Mouse (Mus musculus) embryonic facial prominence, embryonic 14.5 days (tissue): ENCODE results near the gene Unc13a. TPM values are rescaled to one million over a fixed set of nuclear protein-coding genes. Genes with fewer than 3 reads are reported as not detected.
A peak's percentile ranks its signal among the peaks of the same experiment; 100 is the strongest.

Experiments used
- ATAC-seq: fragments of 200-750 bp; cut with Nextera tagmentation; 2 replicates; pipeline ENCODE4 v1.8.0; 2017; ENCODE audit warnings: low read depth, moderate number of reproducible peaks, moderate TSS enrichment
- DNase-seq: peaks from one replicate; pipeline ENCODE4 v3.0.0-alpha.2; 2015; ENCODE audit warnings: low spot score
- H3K27ac ChIP-seq: fragments of 300-500 bp; sonication (generic); replicated peaks from 2 replicates; pipeline ENCODE4 v1.5.1; 2014; ENCODE audit warnings: low read depth, mild to moderate bottlenecking, low read length, moderate library complexity
- H3K27me3 ChIP-seq: fragments of 300-500 bp; sonication (generic); replicated peaks from 2 replicates; pipeline ENCODE4 v1.6.1; 2014; ENCODE audit warnings: low read length; ENCODE audit not compliant: control insufficient read depth, insufficient read depth
- H3K36me3 ChIP-seq: fragments of 300-500 bp; sonication (generic); 2 replicates; pipeline ENCODE4 v1.6.1; 2014; ENCODE audit warnings: low read length, mixed read lengths; ENCODE audit not compliant: control insufficient read depth, insufficient read depth
- H3K4me1 ChIP-seq: fragments of 300-500 bp; sonication (generic); 2 replicates; pipeline ENCODE4 v1.6.1; 2014; ENCODE audit warnings: antibody characterized with exemption, low read length; ENCODE audit not compliant: control insufficient read depth, insufficient read depth
- H3K4me2 ChIP-seq: fragments of 300-500 bp; sonication (generic); 2 replicates; pipeline ENCODE4 v1.6.1; 2014; ENCODE audit warnings: low read depth, mild to moderate bottlenecking, low read length, moderate library complexity, mixed read lengths
- H3K4me3 ChIP-seq: fragments of 300-500 bp; sonication (generic); 2 replicates; pipeline ENCODE4 v1.5.1; 2014; ENCODE audit warnings: low read depth, mild to moderate bottlenecking, low read length
- H3K9ac ChIP-seq: fragments of 300-500 bp; sonication (generic); 2 replicates; pipeline ENCODE4 v1.6.1; 2014; ENCODE audit warnings: low read depth, mild to moderate bottlenecking, low read length, moderate library complexity, mixed read lengths
- H3K9me3 ChIP-seq: fragments of 300-500 bp; sonication (generic); 2 replicates; pipeline ENCODE4 v1.6.1; 2016; ENCODE audit warnings: low read length; ENCODE audit not compliant: control insufficient read depth
- WGBS: fragments of 180-500 bp; shearing (Covaris S2); extraction: QIAGEN DNeasy Blood & Tissue Kit; methylation state at CpG from one replicate; pipeline ENCODE4 v1.1.7; 2014; 5-methylcytosine and 5-hydroxymethylcytosine counted together
- polyA plus RNA-seq: library from polyadenylated mRNA; unstranded; fragments of >200 nt; fragmentation: Nextera tagmentation; extraction: Ambion mirVana; gene quantifications from 2 replicates; pipeline ENCODE4 v1.2.1, GENCODE M21; 2014

The Unc13a gene
- polyA plus RNA-seq, 1 experiment from 2014 or later: 1.1 TPM

- Histone ChIP-seq H3K4me1 (peaks cover 8% of the 10 kb centered on the region), H3K36me3 (peaks cover 10% of the 10 kb centered on the region; the same call in 1 of the 2 replicates), H3K4me2 (no peak overlapping the region), H3K27ac (no peak overlapping the region), H3K9me3 (no peaks in the 10 kb centered on the region), H3K27me3 (peaks cover 9% of the 10 kb centered on the region), H3K4me3 (no peak overlapping the region), H3K9ac (no peak overlapping the region)
- peak; percentile 27 for DNase-seq
- WGBS: 81% methylated on average over 4 of the region's 4 CpGs
- no peak for ATAC-seq
Measured at GRCm38 (mm10) chr8:71596798-71597197, 74.8 kb downstream of the Unc13a start.

- peaks cover 5% of the 10 kb centered on the region for H3K27me3 ChIP-seq
- H3K9me3 ChIP-seq: no peaks in the 10 kb centered on the region
- H3K27ac ChIP-seq: no peak overlapping the region
- H3K4me3 ChIP-seq: no peak overlapping the region
- ATAC-seq (no peak), DNase-seq (no peak)
- H3K36me3 ChIP-seq: peaks cover 10% of the 10 kb centered on the region; the same call in 1 of the 2 replicates
- H3K4me1 ChIP-seq: peaks cover 8% of the 10 kb centered on the region
- H3K4me2 ChIP-seq: no peak overlapping the region
- 65% methylated on average over 6 of the region's 6 CpGs for WGBS
- H3K9ac ChIP-seq: 0 out of 2 replicates have a peak overlapping the region, but pooled peaks have one; percentile 9
Measured at GRCm38 (mm10) chr8:71596384-71596783, 75.2 kb downstream of the Unc13a start.

GRCm38 (mm10) chr8:71595862-71596261 lies 75.7 kb downstream of the Unc13a start:
- DNase-seq (peak; percentile 85), ATAC-seq (peak; percentile 26)
- Histone ChIP-seq H3K27ac (no peak overlapping the region), H3K4me2 (peak overlapping the region; percentile 13; the same call in 1 of the 2 replicates), H3K36me3 (peaks cover 10% of the 10 kb centered on the region; the same call in 1 of the 2 replicates), H3K9ac (0 out of 2 replicates have a peak overlapping the region, but pooled peaks have one; percentile 9), H3K27me3 (peaks cover 4% of the 10 kb centered on the region), H3K4me3 (no peak overlapping the region), H3K4me1 (peaks cover 12% of the 10 kb centered on the region), H3K9me3 (no peaks in the 10 kb centered on the region)
- 9% methylated on average over 27 of the region's 27 CpGs for WGBS

GRCm38 (mm10) chr8:71594324-71594722 lies 77.2 kb downstream of the Unc13a start:
- Histone ChIP-seq H3K4me3 (no peak overlapping the region), H3K9ac (no peak overlapping the region; the same call in 1 of the 2 replicates), H3K4me1 (peaks cover 13% of the 10 kb centered on the region), H3K27ac (no peak overlapping the region), H3K4me2 (no peak overlapping the region), H3K9me3 (no peaks in the 10 kb centered on the region), H3K27me3 (no peaks in the 10 kb centered on the region), H3K36me3 (peaks cover 10% of the 10 kb centered on the region; the same call in 1 of the 2 replicates)
- WGBS: 91% methylated on average over 4 of the region's 4 CpGs
- no peak for ATAC-seq
- DNase-seq: no peak

- H3K27ac ChIP-seq: no peak overlapping the region
- WGBS: 97% methylated on average over 8 of the region's 8 CpGs
- H3K36me3 ChIP-seq: peaks cover 10% of the 10 kb centered on the region; the same call in 1 of the 2 replicates
- peaks cover 13% of the 10 kb centered on the region for H3K4me1 ChIP-seq
- no peak overlapping the region for H3K4me2 ChIP-seq
- H3K9me3 ChIP-seq: no peaks in the 10 kb centered on the region
- ATAC-seq: no peak
- no peak overlapping the region for H3K4me3 ChIP-seq
- no peak for DNase-seq
- no peak overlapping the region for H3K9ac ChIP-seq
- no peaks in the 10 kb centered on the region for H3K27me3 ChIP-seq
Measured at GRCm38 (mm10) chr8:71593556-71594323, 77.8 kb downstream of the Unc13a start.

- Histone ChIP-seq H3K36me3 (peaks cover 10% of the 10 kb centered on the region; the same call in 1 of the 2 replicates), H3K4me3 (peak overlapping the region; percentile 90), H3K27me3 (no peaks in the 10 kb centered on the region), H3K4me1 (peaks cover 13% of the 10 kb centered on the region), H3K4me2 (peak overlapping the region; percentile 96), H3K9me3 (no peaks in the 10 kb centered on the region), H3K9ac (peak overlapping the region; percentile 96), H3K27ac (peak overlapping the region; percentile 97)
- ATAC-seq: peak; percentile 78
- 7% methylated on average over 29 of the region's 60 CpGs for WGBS
- peak; percentile 63 for DNase-seq
Measured at GRCm38 (mm10) chr8:71592374-71593170, 79.0 kb downstream of the Unc13a start.

GRCm38 (mm10) chr8:71591471-71592373 lies 79.8 kb downstream of the Unc13a start, which contains the start of gene Pgls:
Gene Pgls (plus strand): TSS chr8:71592176.
- peak; percentile 89 for ATAC-seq
- under 1% methylated on average over 53 of the region's 71 CpGs for WGBS

More at GRCm38 (mm10) chr8:71591471-71592373, 79.8 kb downstream of the Unc13a start, which contains the start of gene Pgls:
- peak; percentile 97 for DNase-seq
- H3K36me3 ChIP-seq: peaks cover 17% of the 10 kb centered on the region; the same call in 1 of the 2 replicates
- H3K4me3 ChIP-seq: peak within 1 kb of the TSS; percentile 90
- peaks cover 13% of the 10 kb centered on the region for H3K4me1 ChIP-seq
- peak within 1 kb of the TSS; percentile 96 for H3K4me2 ChIP-seq
- H3K27ac ChIP-seq: peak within 1 kb of the TSS; percentile 97
- no peaks in the 10 kb centered on the region for H3K27me3 ChIP-seq
- H3K9me3 ChIP-seq: no peaks in the 10 kb centered on the region
- H3K9ac ChIP-seq: peak within 1 kb of the TSS; percentile 96
